Mouse (Mus musculus) inflammation-experienced regulatory T-cells, adult 16 weeks (primary cell): Measurements from ENCODE around the gene Tfpi2. TPM values are rescaled to one million over a fixed set of nuclear protein-coding genes. Genes with fewer than 3 reads are reported as not detected.

Experiments
- polyA plus RNA-seq: library from polyadenylated mRNA; unstranded; fragments of 100-300 nt; shearing (Covaris generic); gene quantifications from one replicate; pipeline ENCODE4 v1.2.1, GENCODE M21; 2017

The Tfpi2 gene
- polyA plus RNA-seq = not detected

DNA sequence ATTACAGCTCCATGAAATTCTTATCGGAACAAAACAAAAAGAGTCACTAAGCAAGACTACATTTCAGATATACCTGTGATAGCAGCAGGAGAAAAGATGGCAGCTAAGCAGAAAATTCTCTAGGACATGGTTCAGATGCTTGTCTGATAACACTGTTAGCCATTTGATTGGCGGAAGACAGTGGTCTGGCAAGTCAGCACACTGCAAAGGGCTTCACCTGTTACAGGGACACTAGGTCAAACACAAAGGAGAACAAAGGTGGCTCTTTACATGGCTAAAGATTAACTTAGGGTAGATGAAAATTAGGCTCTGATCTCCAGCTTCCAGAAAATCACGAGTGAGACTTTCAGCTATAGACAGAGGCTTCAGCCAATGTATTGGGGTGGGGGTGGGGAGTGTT, at the start of gene Tfpi2:
Tfpi2 (minus strand) TSS at position 170 of the 400 bp plus-strand sequence.

DNA sequence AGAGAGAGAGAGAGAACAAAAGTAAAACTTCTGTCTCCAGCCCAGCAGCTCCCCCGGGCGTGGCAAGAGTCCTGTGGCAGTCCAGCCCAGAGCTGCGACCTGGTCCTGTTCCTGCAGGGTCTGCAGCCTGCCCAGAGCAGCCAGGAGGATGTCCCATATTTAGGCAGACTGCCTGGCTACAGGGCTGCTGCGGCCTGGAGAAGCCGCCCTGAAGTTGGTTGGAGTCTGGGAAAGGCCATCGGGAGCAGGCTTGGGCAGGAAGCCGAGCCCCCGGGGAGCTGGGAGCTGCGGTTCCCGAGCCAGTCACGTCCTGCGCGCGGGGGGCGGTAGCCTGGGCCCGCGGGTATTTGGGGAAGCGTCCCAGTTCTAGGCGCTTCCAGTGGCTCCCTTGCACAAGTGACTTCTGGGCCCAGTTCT, 15.2 kb upstream of the Tfpi2 start, which contains the start of gene Gng11:
Gng11 (plus strand) TSS at position 15 of the 417 bp plus-strand sequence.

DNA sequence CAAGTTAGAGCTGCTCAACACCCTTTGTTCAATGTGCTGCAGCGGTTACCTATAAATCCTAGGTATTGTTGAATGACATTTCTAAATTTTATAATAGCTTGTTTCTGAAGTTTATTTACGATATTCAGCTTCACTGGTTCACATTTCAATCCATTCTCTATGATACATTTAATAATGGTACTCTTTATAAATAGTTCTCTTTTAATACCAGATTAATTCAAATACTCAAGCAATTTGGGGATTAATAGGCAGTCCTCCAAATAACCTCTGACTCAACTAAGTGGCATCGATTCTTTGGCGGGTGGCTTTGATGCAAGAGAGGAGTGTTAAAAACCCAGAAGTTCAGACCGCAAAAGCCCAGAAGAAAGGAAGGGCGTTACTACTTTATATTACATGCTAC, 4.8 kb upstream of the Tfpi2 start, which contains the start of gene Gngt1:
Gngt1 (plus strand) TSS at position 301 of the 400 bp plus-strand sequence.

Other genes starting within 250 kb of the Tfpi2 start
- gene Calcr, start 224.2 kb downstream of the Tfpi2 start, polyA plus RNA-seq = not detected
- gene Gngt1, start 4.9 kb upstream of the Tfpi2 start, polyA plus RNA-seq = not detected
- gene Gng11, start 15.0 kb upstream of the Tfpi2 start, polyA plus RNA-seq = 0.43 TPM
- 36.3 TPM for gene Bet1, start 98.1 kb upstream of the Tfpi2 start, polyA plus RNA-seq